Mouse (Mus musculus) layer of hippocampus, adult 6 months (tissue): Measurements from ENCODE around the gene 1700001P01Rik. TPM values are rescaled to one million over a fixed set of nuclear protein-coding genes. Genes with fewer than 3 reads are reported as not detected.

Experiments used
- long read RNA-seq, 2 experiments: library from polyadenylated mRNA; unstranded; transcript quantifications; one replicate each; pipeline ENCODE4 v2.0.0; 2019 to 2020
- microRNA-seq: library from miRNA; unstranded; fragments of <30 nt; microRNA quantifications from one replicate; pipeline ENCODE4 v1.2.0, GENCODE M21; 2020
- polyA plus RNA-seq: library from polyadenylated mRNA; unstranded; fragments of <200 nt; fragmentation: Nextera tagmentation; gene quantifications from 2 replicates; pipeline ENCODE4 v1.2.3, GENCODE M21; 2021

1700001P01Rik gene
- polyA plus RNA-seq, result 0.53 TPM in 1 of 2 replicates, not detected in the other
- long read RNA-seq, experiment 1, result 0 reads
- long read RNA-seq, experiment 2, partial matches to known transcripts, result 0 of 1 reads
- long read RNA-seq, experiment 2, other reads (novel, unspliced or antisense), result 1 of 1 reads

GRCm38 (mm10) chr11:97775808-97776496 is at the start of gene 1700001P01Rik:
Gene 1700001P01Rik (minus strand): TSS chr11:97775918.

GRCm38 (mm10) chr11:97798782-97799145 is 23.0 kb upstream of the 1700001P01Rik start, which contains the start of gene Lasp1:
Gene Lasp1 (plus strand): TSS chr11:97799000.

GRCm38 (mm10) chr11:97781832-97782563 is 6.3 kb upstream of the 1700001P01Rik start, which contains the start of gene Rpl23:
Gene Rpl23 (minus strand): TSS chr11:97782437.

GRCm38 (mm10) chr11:97766154-97766881 is 9.4 kb downstream of the 1700001P01Rik start, which contains the start of gene Cwc25:
Gene Cwc25 (minus strand): TSS chr11:97766556.

GRCm38 (mm10) chr11:97744063-97744717 is 31.5 kb downstream of the 1700001P01Rik start, which contains the start of gene Pip4k2b:
Gene Pip4k2b (minus strand): TSS chr11:97744704.

Small RNAs within 50 kb of the gene (microRNA-seq; reads per million reads assigned to microRNA genes)
- gene Mir8102, result not detected

Other genes with a start within 250 kb of the 1700001P01Rik start
- 4.8 and 6.1 TPM in 2 replicates for gene Srcin1, start 199.7 kb downstream of the 1700001P01Rik start, polyA plus RNA-seq
- gene Epop, start 146.2 kb downstream of the 1700001P01Rik start, polyA plus RNA-seq, result 2.8 and 4.2 TPM in 2 replicates
- 4.2 and 4.3 TPM in 2 replicates for gene Mllt6, start 112.5 kb downstream of the 1700001P01Rik start, polyA plus RNA-seq
- gene Cisd3, start 90.1 kb downstream of the 1700001P01Rik start, polyA plus RNA-seq, result 79.0 and 82.9 TPM in 2 replicates
- gene Pcgf2, start 75.4 kb downstream of the 1700001P01Rik start, polyA plus RNA-seq, result 3.3 and 3.7 TPM in 2 replicates
- gene Psmb3, start 72.5 kb downstream of the 1700001P01Rik start, polyA plus RNA-seq, result 415 and 436 TPM in 2 replicates
- gene Pip4k2b, start 31.2 kb downstream of the 1700001P01Rik start, polyA plus RNA-seq, result 2.4 and 3.1 TPM in 2 replicates
- gene Cwc25, start 9.4 kb downstream of the 1700001P01Rik start, polyA plus RNA-seq, result 8.1 and 8.3 TPM in 2 replicates
- 631 and 670 TPM in 2 replicates for gene Rpl23, start 6.5 kb upstream of the 1700001P01Rik start, polyA plus RNA-seq
- gene Lasp1, start 23.1 kb upstream of the 1700001P01Rik start, polyA plus RNA-seq, result 36.2 and 46.2 TPM in 2 replicates
- 88.3 and 97.9 TPM in 2 replicates for gene B230217C12Rik, start 64.9 kb upstream of the 1700001P01Rik start, polyA plus RNA-seq
- 0.77 and 1.2 TPM in 2 replicates for gene Fbxo47, start 108.2 kb upstream of the 1700001P01Rik start, polyA plus RNA-seq
- 7.8 and 10.7 TPM in 2 replicates for gene Plxdc1, start 210.5 kb upstream of the 1700001P01Rik start, polyA plus RNA-seq
- 6.9 and 9.8 TPM in 2 replicates for gene Arl5c, start 220.3 kb upstream of the 1700001P01Rik start, polyA plus RNA-seq
- gene Cacnb1, start 247.1 kb upstream of the 1700001P01Rik start, polyA plus RNA-seq, result 38.9 and 48.1 TPM in 2 replicates